Mouse (Mus musculus): ENCODE results near the gene Pamr1. TPM values are rescaled to one million over a fixed set of nuclear protein-coding genes. Genes with fewer than 3 reads are reported as not detected.
A peak's percentile ranks its signal among the peaks of the same experiment; 100 is the strongest.

The Pamr1 gene
- polyA plus RNA-seq, 1 experiment from 2014 or later, result 7.2 TPM

GRCm38 (mm10) chr2:102616637-102617036 lies 66.8 kb downstream of the Pamr1 start:
- ATAC-seq (replicated peaks), result no peak
- Histone ChIP-seq H3K36me3 (replicated peaks) (no peaks in the 10 kb centered on the region), H3K4me3 (no peak overlapping the region), H3K9me3 (no peaks in the 10 kb centered on the region), H3K9ac (no peak overlapping the region), H3K4me2 (no peak overlapping the region), H3K27ac (no peak overlapping the region), H3K4me1 (no peaks in the 10 kb centered on the region), H3K27me3 (replicated peaks) (no peaks in the 10 kb centered on the region)
- 80% methylated on average over 2 of the region's 2 CpGs for WGBS

- ATAC-seq (replicated peaks), result no peak
- H3K27ac ChIP-seq, result peak overlapping the region; percentile 18; the same call in 1 of the 2 replicates
- H3K4me3 ChIP-seq, result no peak overlapping the region
- no peaks in the 10 kb centered on the region for H3K27me3 ChIP-seq (replicated peaks)
- WGBS, result 51% methylated on average over 12 of the region's 12 CpGs
- no peaks in the 10 kb centered on the region for H3K9me3 ChIP-seq
- H3K9ac ChIP-seq, result no peak overlapping the region
- H3K4me2 ChIP-seq, result no peak overlapping the region
- H3K4me1 ChIP-seq, result no peaks in the 10 kb centered on the region
- H3K36me3 ChIP-seq (replicated peaks), result no peaks in the 10 kb centered on the region
Measured at GRCm38 (mm10) chr2:102620744-102621429, 71.1 kb downstream of the Pamr1 start.

- no peak overlapping the region for H3K4me2 ChIP-seq
- H3K9ac ChIP-seq, result no peak overlapping the region
- H3K36me3 ChIP-seq (replicated peaks), result no peaks in the 10 kb centered on the region
- H3K4me1 ChIP-seq, result no peaks in the 10 kb centered on the region
- H3K9me3 ChIP-seq, result no peaks in the 10 kb centered on the region
- ATAC-seq (replicated peaks), result no peak
- 85% methylated on average over 5 of the region's 5 CpGs for WGBS
- H3K27ac ChIP-seq, result no peak overlapping the region
- H3K4me3 ChIP-seq, result no peak overlapping the region
- no peaks in the 10 kb centered on the region for H3K27me3 ChIP-seq (replicated peaks)
Measured at GRCm38 (mm10) chr2:102622176-102622575, 72.4 kb downstream of the Pamr1 start.

- no peaks in the 10 kb centered on the region for H3K36me3 ChIP-seq (replicated peaks)
- no peaks in the 10 kb centered on the region for H3K27me3 ChIP-seq (replicated peaks)
- no peak for ATAC-seq (replicated peaks)
- no peak overlapping the region for H3K4me3 ChIP-seq
- no peak overlapping the region for H3K4me2 ChIP-seq
- no peaks in the 10 kb centered on the region for H3K9me3 ChIP-seq
- H3K4me1 ChIP-seq, result no peaks in the 10 kb centered on the region
- no peak overlapping the region for H3K9ac ChIP-seq
- no peak overlapping the region for H3K27ac ChIP-seq
Measured at GRCm38 (mm10) chr2:102622943-102623342, 73.1 kb downstream of the Pamr1 start.

- Histone ChIP-seq H3K4me2 (no peak overlapping the region), H3K27me3 (replicated peaks) (no peaks in the 10 kb centered on the region), H3K27ac (no peak overlapping the region), H3K9me3 (no peaks in the 10 kb centered on the region), H3K4me3 (no peak overlapping the region), H3K4me1 (no peaks in the 10 kb centered on the region), H3K9ac (no peak overlapping the region), H3K36me3 (replicated peaks) (no peaks in the 10 kb centered on the region)
- ATAC-seq (replicated peaks), result no peak
- 88% methylated on average over 1 of the region's 1 CpGs for WGBS
Measured at GRCm38 (mm10) chr2:102624538-102624937, 74.7 kb downstream of the Pamr1 start.

- WGBS, result 90% methylated on average over 4 of the region's 4 CpGs
- no peak for ATAC-seq (replicated peaks)
Measured at GRCm38 (mm10) chr2:102632361-102632760, 82.5 kb downstream of the Pamr1 start.

GRCm38 (mm10) chr2:102634010-102634409 lies 84.2 kb downstream of the Pamr1 start:
- H3K9ac ChIP-seq, result no peak overlapping the region

More at GRCm38 (mm10) chr2:102632361-102632760, 82.5 kb downstream of the Pamr1 start:
- Histone ChIP-seq H3K9ac (no peak overlapping the region), H3K4me2 (no peak overlapping the region), H3K36me3 (replicated peaks) (no peaks in the 10 kb centered on the region), H3K4me3 (no peak overlapping the region), H3K27ac (no peak overlapping the region), H3K9me3 (no peaks in the 10 kb centered on the region), H3K27me3 (replicated peaks) (no peaks in the 10 kb centered on the region), H3K4me1 (no peaks in the 10 kb centered on the region)

GRCm38 (mm10) chr2:102635523-102636060 lies 85.8 kb downstream of the Pamr1 start:
- no peak overlapping the region for H3K4me3 ChIP-seq
- H3K27ac ChIP-seq, result no peak overlapping the region
- H3K4me1 ChIP-seq, result peaks cover 9% of the 10 kb centered on the region
- no peak for ATAC-seq (replicated peaks)
- no peaks in the 10 kb centered on the region for H3K36me3 ChIP-seq (replicated peaks)
- WGBS, result 72% methylated on average over 3 of the region's 3 CpGs
- no peaks in the 10 kb centered on the region for H3K9me3 ChIP-seq
- no peaks in the 10 kb centered on the region for H3K27me3 ChIP-seq (replicated peaks)
- H3K9ac ChIP-seq, result no peak overlapping the region
- H3K4me2 ChIP-seq, result no peak overlapping the region

More at GRCm38 (mm10) chr2:102634010-102634409, 84.2 kb downstream of the Pamr1 start:
- Histone ChIP-seq H3K36me3 (replicated peaks) (no peaks in the 10 kb centered on the region), H3K27me3 (replicated peaks) (no peaks in the 10 kb centered on the region), H3K4me3 (no peak overlapping the region), H3K9me3 (no peaks in the 10 kb centered on the region), H3K4me2 (no peak overlapping the region), H3K4me1 (peaks cover 9% of the 10 kb centered on the region), H3K27ac (no peak overlapping the region)
- ATAC-seq (replicated peaks), result no peak
- WGBS, result 90% methylated on average over 1 of the region's 1 CpGs

GRCm38 (mm10) chr2:102636116-102636600 lies 86.3 kb downstream of the Pamr1 start:
- no peak overlapping the region for H3K27ac ChIP-seq
- no peaks in the 10 kb centered on the region for H3K27me3 ChIP-seq (replicated peaks)
- no peaks in the 10 kb centered on the region for H3K9me3 ChIP-seq
- 92% methylated on average over 7 of the region's 7 CpGs for WGBS
- H3K4me2 ChIP-seq, result no peak overlapping the region
- no peaks in the 10 kb centered on the region for H3K36me3 ChIP-seq (replicated peaks)
- H3K4me1 ChIP-seq, result peaks cover 9% of the 10 kb centered on the region
- no peak for ATAC-seq (replicated peaks)
- no peak overlapping the region for H3K9ac ChIP-seq
- no peak overlapping the region for H3K4me3 ChIP-seq

GRCm38 (mm10) chr2:102638140-102638539 lies 88.3 kb downstream of the Pamr1 start:
- no peak for ATAC-seq (replicated peaks)
- Histone ChIP-seq H3K4me1 (peaks cover 9% of the 10 kb centered on the region), H3K27me3 (replicated peaks) (no peaks in the 10 kb centered on the region), H3K4me3 (no peak overlapping the region), H3K4me2 (no peak overlapping the region), H3K36me3 (replicated peaks) (no peaks in the 10 kb centered on the region), H3K9ac (no peak overlapping the region), H3K9me3 (no peaks in the 10 kb centered on the region), H3K27ac (no peak overlapping the region)
- WGBS, result 22% methylated on average over 5 of the region's 5 CpGs

GRCm38 (mm10) chr2:102638690-102639089 lies 88.9 kb downstream of the Pamr1 start:
- peak overlapping the region; percentile 34; the same call in 1 of the 2 replicates for H3K27ac ChIP-seq
- H3K9me3 ChIP-seq, result no peaks in the 10 kb centered on the region
- H3K36me3 ChIP-seq (replicated peaks), result no peaks in the 10 kb centered on the region
- H3K9ac ChIP-seq, result no peak overlapping the region
- no peak overlapping the region for H3K4me3 ChIP-seq
- H3K27me3 ChIP-seq (replicated peaks), result no peaks in the 10 kb centered on the region
- H3K4me1 ChIP-seq, result peaks cover 9% of the 10 kb centered on the region
- 26% methylated on average over 2 of the region's 2 CpGs for WGBS
- H3K4me2 ChIP-seq, result no peak overlapping the region
- no peak for ATAC-seq (replicated peaks)

- H3K27ac ChIP-seq, result no peak overlapping the region
- 85% methylated on average over 10 of the region's 10 CpGs for WGBS
- no peak for ATAC-seq (replicated peaks)
Measured at GRCm38 (mm10) chr2:102648845-102649500, 99.2 kb downstream of the Pamr1 start.

More at GRCm38 (mm10) chr2:102648845-102649500, 99.2 kb downstream of the Pamr1 start:
- Histone ChIP-seq H3K27me3 (replicated peaks) (no peaks in the 10 kb centered on the region), H3K4me1 (no peaks in the 10 kb centered on the region), H3K36me3 (replicated peaks) (no peaks in the 10 kb centered on the region), H3K4me3 (no peak overlapping the region), H3K9ac (no peak overlapping the region), H3K4me2 (no peak overlapping the region), H3K9me3 (no peaks in the 10 kb centered on the region)

Measured in midbrain, embryonic 15.5 days (tissue).